Mouse (Mus musculus) inflammation-experienced regulatory T-cells, adult 6 months (primary cell): ENCODE data around the gene Fastkd5. TPM values are rescaled to one million over a fixed set of nuclear protein-coding genes. Genes with fewer than 3 reads are reported as not detected.

Experiments used
- ATAC-seq: one replicate; pipeline ENCODE4 v1.8.0; 2017
- polyA plus RNA-seq, 3 experiments: library from polyadenylated mRNA; unstranded; fragments of 100-300 nt; shearing (Covaris generic); gene quantifications; one replicate each; pipeline ENCODE4 v1.2.1; 2017

Fastkd5 gene
- polyA plus RNA-seq, 3 experiments from 2014 or later, result 8.5 to 11.7 (median 10.3) TPM

DNA sequence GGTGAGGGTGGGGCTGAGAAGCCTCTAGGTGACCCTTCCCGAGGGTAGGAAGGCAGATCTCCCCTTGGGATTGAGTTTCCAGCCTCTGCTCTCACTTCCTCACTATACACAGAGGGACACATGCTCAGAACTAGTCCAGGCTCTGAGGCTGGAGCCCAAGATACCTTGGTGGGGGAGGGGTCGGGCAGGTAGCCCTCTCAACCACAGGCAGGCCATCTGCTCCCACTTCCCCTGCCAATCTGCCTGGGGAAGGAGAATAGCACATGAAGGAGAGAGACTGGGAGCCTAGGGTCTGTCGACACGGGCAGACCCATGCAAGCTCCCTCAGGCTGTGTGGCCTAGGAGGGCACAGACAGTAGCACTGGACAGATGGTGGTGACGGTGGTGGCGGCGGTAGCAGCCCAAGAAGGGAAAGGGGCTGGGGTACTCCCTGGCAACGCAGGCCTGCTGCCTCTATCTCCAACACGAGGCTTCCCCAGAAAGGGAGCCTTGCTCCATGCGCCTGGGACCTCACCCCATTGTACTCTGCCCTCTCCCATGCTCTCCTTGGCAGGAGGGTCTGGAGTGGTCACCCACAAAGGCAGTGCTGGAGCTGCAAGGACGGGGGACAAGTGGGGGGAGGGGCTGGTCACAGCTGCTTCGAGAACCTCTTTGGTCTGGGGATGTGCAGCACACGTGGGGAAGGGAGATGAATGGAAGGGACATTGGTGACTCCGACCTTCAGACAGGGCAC lies 4.3 kb upstream of the Fastkd5 start:
- ATAC-seq, result no peak

- ATAC-seq, result no peak
These were observed 3.3 kb upstream of the Fastkd5 start for GRCm38 (mm10) chr2:130632887-130633675.

GRCm38 (mm10) chr2:130632416-130632815 lies 2.6 kb upstream of the Fastkd5 start:
- ATAC-seq, result no peak

DNA sequence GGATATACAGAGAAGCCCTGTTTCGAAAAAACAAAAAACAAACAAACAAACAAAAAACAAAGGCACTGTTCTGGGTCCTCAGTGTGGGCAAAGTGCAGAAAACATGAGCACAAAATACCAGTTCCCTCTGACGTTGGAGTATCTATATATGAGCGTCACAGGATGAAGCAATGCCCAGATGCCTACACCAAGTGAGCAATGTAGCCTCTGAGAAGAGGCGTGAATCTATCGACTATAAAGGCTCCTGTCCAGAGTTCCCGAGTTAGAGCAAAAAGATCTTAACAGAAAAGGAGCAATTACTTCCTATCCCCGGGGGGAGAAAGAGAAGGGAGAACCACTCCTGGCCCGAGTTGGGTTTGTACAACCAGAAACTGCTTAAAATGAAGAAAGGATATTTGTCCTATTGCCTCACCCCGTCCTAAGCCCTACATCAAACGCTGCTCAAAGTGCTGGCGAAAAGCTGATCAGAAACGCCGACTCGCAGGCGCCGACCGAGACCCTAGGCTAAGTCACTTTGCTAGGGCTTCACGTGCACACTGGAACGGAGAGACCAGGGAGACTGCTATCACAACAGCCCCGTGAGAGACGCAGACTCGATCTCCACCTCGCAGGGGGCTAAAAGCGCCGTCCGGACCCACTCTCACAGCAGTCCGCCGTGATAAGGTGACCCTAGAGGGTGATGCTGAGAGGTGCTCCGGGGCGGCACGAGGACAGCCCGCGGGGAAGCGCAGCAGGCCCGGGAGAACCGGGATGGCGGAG lies 568 bp downstream of the Fastkd5 start:
- ATAC-seq, result peak; percentile 23

- no peak for ATAC-seq
These were observed 1.4 kb downstream of the Fastkd5 start for GRCm38 (mm10) chr2:130628424-130628823.

DNA sequence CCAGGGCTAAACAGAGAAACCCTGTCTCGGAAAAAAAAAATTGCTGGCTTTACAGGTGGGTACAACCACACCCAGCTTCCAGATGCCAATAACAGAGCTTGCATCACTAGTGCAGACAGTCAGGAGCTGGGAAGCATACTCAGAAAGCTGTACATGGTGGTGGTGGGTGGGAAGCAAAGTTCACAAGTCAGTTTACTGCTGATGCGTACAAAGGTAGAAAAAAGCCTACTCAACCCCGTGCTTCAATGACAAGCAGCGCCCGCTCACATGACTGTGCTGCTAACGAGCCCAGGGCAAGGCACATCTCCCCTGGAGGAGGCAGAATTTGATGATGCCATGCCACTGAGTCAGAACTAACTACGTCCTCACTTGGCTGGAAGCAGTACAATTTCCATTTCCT lies 10.9 kb downstream of the Fastkd5 start:
- ATAC-seq, result no peak

DNA sequence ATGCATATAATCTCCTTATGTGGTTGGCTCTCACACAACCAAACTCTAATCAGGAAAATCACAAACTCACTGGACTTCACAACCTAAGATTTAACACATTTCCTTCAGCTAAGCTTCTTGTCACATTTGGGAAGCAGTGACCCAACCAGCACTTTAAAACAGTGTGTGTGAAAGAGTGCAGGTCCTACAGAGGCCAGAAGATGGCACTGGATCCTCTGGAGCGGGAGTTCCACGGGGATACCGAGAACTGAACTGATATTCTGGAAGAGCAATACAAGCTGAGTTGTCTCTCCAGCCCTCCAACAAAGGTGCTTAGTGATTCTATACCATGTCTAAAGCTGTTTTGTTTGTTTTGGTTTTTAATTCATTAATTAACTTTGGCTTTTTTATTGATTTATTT lies 16.7 kb downstream of the Fastkd5 start:
- ATAC-seq, result no peak

- no peak for ATAC-seq
These were observed 27.6 kb downstream of the Fastkd5 start for GRCm38 (mm10) chr2:130602195-130602594.

DNA sequence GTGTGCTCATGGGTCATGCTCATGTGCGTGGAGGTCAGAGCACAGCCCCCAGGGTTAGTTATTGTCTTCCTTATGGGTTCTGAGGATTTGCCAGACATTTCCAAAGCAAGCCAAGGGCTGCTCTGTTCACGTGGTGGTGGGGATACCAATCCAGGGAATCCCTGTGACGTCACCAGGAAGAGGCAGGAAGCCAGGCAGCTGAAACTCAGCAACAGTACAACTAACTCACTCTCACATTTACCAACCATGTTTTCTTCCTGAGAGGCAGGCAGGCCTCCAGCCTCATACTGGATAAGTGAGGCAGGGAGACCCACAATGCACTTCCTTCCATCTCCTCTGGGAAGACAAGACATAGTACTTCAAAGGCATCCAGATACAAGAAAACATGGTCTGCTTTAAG lies 31.4 kb downstream of the Fastkd5 start:
- no peak for ATAC-seq

DNA sequence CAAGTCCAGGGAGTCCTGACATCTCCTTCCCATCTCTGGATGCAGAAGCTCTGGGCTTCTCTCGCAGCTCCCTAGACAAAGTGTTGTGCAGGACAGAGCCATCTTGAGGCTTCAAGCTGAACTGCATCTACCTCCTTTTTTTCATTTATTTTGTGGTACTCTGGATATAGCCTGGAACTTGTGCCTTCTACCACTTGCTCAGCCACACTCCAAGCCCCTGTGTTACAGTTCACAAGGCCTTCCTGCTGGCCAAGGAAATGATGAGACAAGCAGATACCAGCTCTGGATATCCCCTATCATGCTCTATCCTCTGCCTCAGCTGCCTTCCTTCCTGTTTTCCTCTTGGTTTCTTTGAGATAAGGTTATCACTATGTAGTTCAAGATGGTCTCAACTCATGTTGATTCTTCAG lies 32.2 kb downstream of the Fastkd5 start:
- no peak for ATAC-seq

DNA sequence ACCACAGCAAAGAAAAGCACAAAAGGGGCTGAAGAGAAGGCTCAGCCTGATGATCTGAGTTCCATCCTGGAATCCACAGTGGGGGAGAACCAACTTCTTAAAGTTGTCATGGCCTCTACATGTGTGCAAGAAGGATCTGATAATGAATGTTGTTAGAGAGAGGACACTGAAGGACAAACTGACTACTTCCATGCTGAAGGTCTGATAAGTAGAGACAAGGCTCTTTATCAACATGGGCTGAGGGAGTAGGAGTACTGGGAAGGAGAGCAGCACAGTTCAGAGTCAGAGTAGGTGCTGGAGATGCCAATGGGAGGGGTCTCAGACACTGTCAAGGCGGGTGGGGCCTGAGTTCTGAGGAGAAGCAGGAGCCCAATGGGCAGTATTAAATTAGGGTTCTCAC lies 34.2 kb downstream of the Fastkd5 start:
- ATAC-seq, result no peak

DNA sequence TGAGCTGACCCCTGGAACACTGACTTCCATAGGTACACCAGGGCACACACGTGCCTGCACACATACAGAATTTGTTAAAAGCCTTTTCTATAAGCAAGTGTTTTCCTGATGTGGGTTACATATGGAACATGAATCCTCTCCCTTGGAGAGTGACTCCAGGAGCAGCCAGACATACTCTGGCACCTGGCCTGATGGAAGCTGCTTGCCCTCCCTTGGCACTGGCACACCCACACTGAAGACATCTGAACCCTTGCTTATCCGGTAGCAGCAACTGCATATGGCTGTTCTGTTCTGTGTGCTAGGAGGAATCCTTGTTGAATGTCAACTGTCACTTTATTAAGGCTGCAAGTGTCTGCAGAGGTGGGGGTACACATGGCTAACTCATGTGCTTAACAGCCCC lies 38.8 kb downstream of the Fastkd5 start:
- no peak for ATAC-seq

DNA sequence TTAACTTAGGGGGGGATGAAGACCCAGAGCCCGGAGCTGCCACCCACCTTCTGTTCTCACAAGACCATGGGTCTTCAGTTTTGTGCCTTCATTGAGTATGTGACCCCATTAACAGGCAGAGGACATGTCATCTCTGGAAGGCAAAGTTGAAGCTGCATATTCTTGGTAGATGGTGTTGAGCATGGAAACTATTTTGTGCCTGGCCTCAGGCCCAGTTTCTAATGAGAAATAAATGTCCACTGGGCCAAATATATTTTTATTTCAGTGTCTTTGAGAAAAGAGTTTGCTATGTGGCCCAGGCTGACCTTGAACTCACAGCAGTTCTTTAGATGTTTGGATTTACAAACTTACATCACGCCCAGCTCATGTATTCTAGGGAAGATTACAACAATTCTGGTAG lies 40.1 kb downstream of the Fastkd5 start:
- no peak for ATAC-seq

DNA sequence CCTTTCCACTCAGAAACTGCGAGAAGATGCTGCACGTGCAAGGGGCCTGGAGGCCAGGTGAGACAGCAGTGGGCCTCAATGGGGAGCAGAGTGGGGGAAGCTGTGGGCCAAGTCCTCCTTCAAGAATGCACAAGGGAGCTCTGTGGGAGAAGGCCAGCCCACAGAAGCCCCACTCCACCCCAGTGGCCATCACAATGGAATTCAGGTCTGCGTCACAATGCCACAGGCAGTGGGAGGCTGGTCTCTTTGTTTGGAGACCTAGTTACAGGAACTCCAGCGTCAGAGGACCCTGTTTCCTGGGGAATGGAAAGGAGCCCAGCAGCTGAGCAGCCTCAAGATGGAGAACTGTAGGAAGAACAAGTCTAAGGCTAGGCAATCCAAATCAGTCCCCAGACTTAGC lies 40.7 kb downstream of the Fastkd5 start:
- ATAC-seq, result no peak

DNA sequence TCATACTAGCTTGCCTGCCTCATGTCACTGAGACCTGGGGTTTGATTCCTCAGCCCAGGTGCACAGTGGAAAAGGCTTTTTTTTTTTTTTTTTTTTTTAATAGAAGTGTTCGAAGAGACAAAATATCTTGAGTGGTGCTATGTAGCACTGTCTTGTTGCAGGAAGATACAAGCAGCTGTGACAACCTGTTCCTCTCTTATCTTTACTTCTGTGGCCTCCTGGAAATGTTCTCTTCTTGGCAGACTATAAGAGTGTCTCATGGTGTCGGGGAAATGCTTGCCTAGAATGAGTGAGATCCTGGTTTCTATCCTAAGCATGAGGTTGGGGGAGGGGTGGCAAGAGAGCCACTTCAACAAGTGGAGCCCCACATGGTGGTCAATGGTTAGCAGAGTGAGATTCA lies 41.5 kb downstream of the Fastkd5 start:
- ATAC-seq, result no peak

DNA sequence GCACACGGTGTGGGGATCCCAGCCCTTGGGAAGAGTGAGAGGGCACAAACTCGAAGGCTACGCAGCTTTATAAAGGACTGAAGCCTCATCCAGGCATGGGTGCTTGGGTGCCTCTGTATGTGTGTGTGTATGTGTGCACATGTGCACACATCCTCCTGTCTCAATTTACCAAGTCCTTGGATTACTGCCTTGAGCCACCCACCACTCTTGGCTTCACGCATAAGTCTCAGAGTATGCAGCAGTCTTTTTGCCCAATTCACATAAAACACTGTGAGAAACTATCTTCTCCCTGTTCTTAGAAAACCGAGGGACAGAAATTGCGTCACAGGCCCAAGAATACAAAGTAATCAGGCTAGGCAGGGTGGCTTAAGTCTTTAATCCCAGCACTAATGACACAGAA lies 43.8 kb downstream of the Fastkd5 start:
- no peak for ATAC-seq

- ATAC-seq, result no peak
These were observed 45.8 kb downstream of the Fastkd5 start for GRCm38 (mm10) chr2:130583902-130584560.

DNA sequence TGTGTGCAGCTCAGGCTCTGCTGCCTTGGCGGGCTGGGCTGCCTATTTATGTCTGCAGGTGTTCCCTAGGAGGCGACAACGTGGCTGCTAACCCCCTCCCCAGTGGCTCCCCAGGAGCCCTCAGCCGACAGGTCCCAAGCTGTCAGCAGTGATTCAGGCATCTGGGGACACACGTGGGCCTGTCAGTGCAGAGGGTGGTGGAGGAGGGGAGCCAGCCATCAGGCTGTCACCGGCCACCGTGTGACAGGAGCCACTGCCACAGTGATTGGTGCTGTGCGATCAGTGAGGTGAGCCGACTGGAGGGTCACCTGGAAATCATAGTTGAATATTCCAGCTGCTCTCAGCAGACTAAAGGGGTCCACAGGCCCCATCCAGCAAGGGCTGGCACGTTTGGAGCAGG lies 47.3 kb downstream of the Fastkd5 start, which contains the start of gene Avp:
Avp (minus strand) TSS at position 3 of the 400 bp plus-strand sequence.
- ATAC-seq, result no peak

DNA sequence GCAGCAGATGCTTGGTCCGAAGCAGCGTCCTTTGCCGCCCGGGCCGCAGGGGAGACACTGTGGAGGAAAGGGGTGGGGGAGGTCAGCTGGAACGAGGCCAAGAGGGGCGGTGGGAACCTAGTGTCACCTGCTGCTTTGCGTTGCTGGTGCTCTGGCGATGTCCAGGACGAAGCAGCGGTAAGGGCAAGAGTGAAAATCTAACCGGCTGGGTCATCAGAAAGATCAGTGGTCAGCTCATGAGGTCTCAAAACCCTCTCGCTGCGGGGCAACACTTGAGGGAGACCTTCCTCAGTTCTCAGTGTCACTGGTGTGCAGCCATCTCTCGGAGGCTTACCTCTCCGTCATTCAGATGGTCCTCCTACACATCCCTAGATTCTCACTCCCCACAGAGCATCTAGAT lies 48.6 kb downstream of the Fastkd5 start:
- ATAC-seq, result no peak

DNA sequence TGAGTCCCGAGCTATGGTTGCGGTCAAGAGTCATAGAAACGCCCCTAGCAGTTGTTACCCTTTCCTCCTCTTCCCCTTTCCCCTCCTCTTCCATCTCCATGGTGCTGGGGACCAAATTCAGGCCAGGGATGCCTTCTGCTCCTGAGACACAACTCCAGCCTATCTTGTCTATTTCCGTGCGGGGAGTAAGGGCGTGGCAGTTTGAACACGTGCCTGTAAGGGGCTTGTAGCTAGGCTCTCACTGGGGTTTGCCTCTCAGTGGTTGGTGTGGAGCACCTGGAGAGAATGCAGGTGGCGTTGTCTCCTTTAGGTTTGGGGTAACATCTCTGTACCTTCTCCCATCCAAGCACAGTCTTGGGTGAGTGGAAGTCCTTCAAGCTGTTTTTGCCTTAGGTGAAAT lies 50.0 kb downstream of the Fastkd5 start:
- ATAC-seq, result no peak

DNA sequence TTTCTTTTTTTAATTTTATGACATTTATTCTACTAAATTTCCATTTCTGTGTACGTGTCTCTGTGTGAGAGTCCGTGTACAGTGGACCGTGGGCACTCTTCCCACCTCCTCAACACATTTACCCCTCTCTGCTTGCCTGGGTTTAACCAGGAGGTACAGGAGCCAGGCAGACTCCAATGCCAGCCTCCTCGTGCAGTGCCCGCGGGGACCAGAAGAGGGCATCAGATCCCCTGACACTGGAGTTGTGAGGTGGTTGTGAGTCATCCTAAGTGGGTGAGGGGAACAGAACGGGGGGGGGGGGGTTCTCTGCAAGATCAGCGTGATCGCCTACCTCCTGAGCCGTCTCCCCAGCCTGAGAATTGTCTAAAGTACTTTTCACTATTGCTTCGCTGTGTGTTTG lies 51.7 kb downstream of the Fastkd5 start:
- ATAC-seq, result peak; percentile 60

GRCm38 (mm10) chr2:130577632-130578031 lies 52.2 kb downstream of the Fastkd5 start:
- ATAC-seq, result peak; percentile 42

- no peak for ATAC-seq
These were observed 52.8 kb downstream of the Fastkd5 start for GRCm38 (mm10) chr2:130577021-130577420.
